Mouse (Mus musculus) liver, embryonic 11.5 days (tissue): Measurements from ENCODE around the gene Scnn1b. TPM values are rescaled to one million over a fixed set of nuclear protein-coding genes. Genes with fewer than 3 reads are reported as not detected.

Source experiments
- ATAC-seq: fragments of 200-750 bp; cut with Nextera tagmentation; replicated peaks from 2 replicates; pipeline ENCODE4 v1.8.0; 2017; ENCODE audit warnings: moderate number of reproducible peaks, mild to moderate bottlenecking, moderate TSS enrichment, moderate library complexity; ENCODE audit not compliant: low FRiP score
- DNase-seq: peaks from one replicate; pipeline ENCODE4 v3.0.0-alpha.2; 2017; ENCODE audit warnings: low spot score
- H3K27ac ChIP-seq: fragments of 300-500 bp; sonication (generic); 2 replicates; pipeline ENCODE4 v1.5.1; 2014; ENCODE audit warnings: mild to moderate bottlenecking, low read depth, low read length, control low read depth
- H3K27me3 ChIP-seq: fragments of 300-500 bp; sonication (generic); replicated peaks from 2 replicates; pipeline ENCODE4 v1.6.1; 2014; ENCODE audit warnings: low read length, mixed read lengths; ENCODE audit not compliant: control insufficient read depth, insufficient read depth
- H3K36me3 ChIP-seq: fragments of 300-500 bp; sonication (generic); 2 replicates; pipeline ENCODE4 v1.6.1; 2014; ENCODE audit warnings: mild to moderate bottlenecking, low read length, moderate library complexity, mixed read lengths; ENCODE audit not compliant: control insufficient read depth, insufficient read depth
- H3K4me1 ChIP-seq: fragments of 300-500 bp; sonication (generic); replicated peaks from 2 replicates; pipeline ENCODE4 v1.6.1; 2014; ENCODE audit warnings: low read length, mixed read lengths; ENCODE audit not compliant: control insufficient read depth, insufficient read depth
- H3K4me2 ChIP-seq: fragments of 300-500 bp; sonication (generic); 2 replicates; pipeline ENCODE4 v1.6.1; 2014; ENCODE audit warnings: mild to moderate bottlenecking, control low read depth, moderate library complexity
- H3K4me3 ChIP-seq: fragments of 300-500 bp; sonication (generic); 2 replicates; pipeline ENCODE4 v1.5.1; 2014; ENCODE audit warnings: low read depth, low read length, control low read depth
- H3K9ac ChIP-seq: fragments of 300-500 bp; sonication (generic); 2 replicates; pipeline ENCODE4 v1.6.1; 2014; ENCODE audit warnings: low read depth, low read length, control low read depth
- H3K9me3 ChIP-seq: fragments of 300-500 bp; sonication (generic); 2 replicates; pipeline ENCODE4 v1.6.1; 2016; ENCODE audit warnings: low read length, inconsistent platforms, mixed read lengths; ENCODE audit not compliant: control insufficient read depth
- WGBS: fragments of 180-500 bp; shearing (Covaris S2); extraction: QIAGEN DNeasy Blood & Tissue Kit; methylation state at CpG from one replicate; pipeline ENCODE4 v1.1.7; 2014; 5-methylcytosine and 5-hydroxymethylcytosine counted together
- polyA plus RNA-seq: library from polyadenylated mRNA; unstranded; fragments of >200 nt; fragmentation: Nextera tagmentation; extraction: Ambion mirVana; gene quantifications from 2 replicates; pipeline ENCODE4 v1.2.1, GENCODE M21; 2014

Scnn1b gene
- polyA plus RNA-seq: 0.08 TPM in 1 of 2 replicates, not detected in the other

GRCm38 (mm10) chr7:121864858-121865585 is at the start of gene Scnn1b:
Gene Scnn1b, plus strand, starts transcription at chr7:121865038.
- peak within 1 kb of the TSS; percentile 51 for H3K4me2 ChIP-seq
- no peaks in the 10 kb centered on the region for H3K9me3 ChIP-seq
- ATAC-seq: no peak
- H3K4me3 ChIP-seq: peak within 1 kb of the TSS; percentile 27; the same call in 1 of the 2 replicates
- 4% methylated on average over 40 of the region's 42 CpGs for WGBS
- DNase-seq: no peak
- H3K27me3 ChIP-seq: peaks cover 30% of the 10 kb centered on the region
- no peaks in the 10 kb centered on the region; the same call in 1 of the 2 replicates for H3K4me1 ChIP-seq
- no peaks in the 10 kb centered on the region for H3K36me3 ChIP-seq
- H3K9ac ChIP-seq: no peak within 1 kb of the TSS
- no peak within 1 kb of the TSS for H3K27ac ChIP-seq

- H3K36me3 ChIP-seq: no peaks in the 10 kb centered on the region
- ATAC-seq: no peak
- H3K4me3 ChIP-seq: no peak overlapping the region
- H3K4me2 ChIP-seq: no peak overlapping the region
- DNase-seq: no peak
- H3K27ac ChIP-seq: no peak overlapping the region
- H3K9me3 ChIP-seq: no peaks in the 10 kb centered on the region
- H3K27me3 ChIP-seq: no peaks in the 10 kb centered on the region
- H3K4me1 ChIP-seq: no peaks in the 10 kb centered on the region
- H3K9ac ChIP-seq: no peak overlapping the region
- WGBS: 84% methylated on average over 6 of the region's 6 CpGs
Observed at GRCm38 (mm10) chr7:121821632-121822031, 43.2 kb upstream of the Scnn1b start.

GRCm38 (mm10) chr7:121828481-121828880 is 36.4 kb upstream of the Scnn1b start:
- Histone ChIP-seq H3K9me3 (no peaks in the 10 kb centered on the region), H3K27ac (no peak overlapping the region), H3K4me3 (no peak overlapping the region), H3K4me2 (no peak overlapping the region), H3K36me3 (no peaks in the 10 kb centered on the region), H3K9ac (no peak overlapping the region), H3K27me3 (no peaks in the 10 kb centered on the region), H3K4me1 (no peaks in the 10 kb centered on the region)
- no peak for ATAC-seq
- WGBS: 84% methylated on average over 1 of the region's 1 CpGs
- DNase-seq: no peak

GRCm38 (mm10) chr7:121835392-121835791 is 29.4 kb upstream of the Scnn1b start:
- no peaks in the 10 kb centered on the region for H3K36me3 ChIP-seq

GRCm38 (mm10) chr7:121836827-121837226 is 28.0 kb upstream of the Scnn1b start:
- ATAC-seq: no peak
- H3K4me3 ChIP-seq: no peak overlapping the region
- H3K9me3 ChIP-seq: 0 out of 2 replicates have a peak, but pooled peaks cover 4% of the 10 kb centered on the region
- no peak overlapping the region for H3K9ac ChIP-seq
- H3K4me1 ChIP-seq: no peaks in the 10 kb centered on the region
- no peak overlapping the region for H3K27ac ChIP-seq
- no peak for DNase-seq
- no peak overlapping the region for H3K4me2 ChIP-seq
- 83% methylated on average over 7 of the region's 7 CpGs for WGBS
- H3K36me3 ChIP-seq: no peaks in the 10 kb centered on the region
- no peaks in the 10 kb centered on the region for H3K27me3 ChIP-seq

More at GRCm38 (mm10) chr7:121835392-121835791, 29.4 kb upstream of the Scnn1b start:
- WGBS: 86% methylated on average over 7 of the region's 7 CpGs
- H3K4me3 ChIP-seq: no peak overlapping the region
- DNase-seq (no peak), ATAC-seq (no peak)
- no peak overlapping the region for H3K9ac ChIP-seq
- no peak overlapping the region for H3K4me2 ChIP-seq
- H3K9me3 ChIP-seq: 0 out of 2 replicates have a peak, but pooled peaks cover 4% of the 10 kb centered on the region
- no peaks in the 10 kb centered on the region for H3K4me1 ChIP-seq
- H3K27me3 ChIP-seq: no peaks in the 10 kb centered on the region
- H3K27ac ChIP-seq: no peak overlapping the region

- Histone ChIP-seq H3K4me3 (no peak overlapping the region), H3K27ac (no peak overlapping the region), H3K36me3 (no peaks in the 10 kb centered on the region), H3K9ac (no peak overlapping the region), H3K4me1 (no peaks in the 10 kb centered on the region), H3K27me3 (no peaks in the 10 kb centered on the region), H3K9me3 (no peaks in the 10 kb centered on the region), H3K4me2 (no peak overlapping the region)
- no peak for ATAC-seq
- no peak for DNase-seq
- WGBS: 76% methylated on average over 7 of the region's 7 CpGs
Observed at GRCm38 (mm10) chr7:121840810-121841209, 24.0 kb upstream of the Scnn1b start.

GRCm38 (mm10) chr7:121842234-121842633 is 22.6 kb upstream of the Scnn1b start:
- WGBS: 60% methylated on average over 6 of the region's 6 CpGs

GRCm38 (mm10) chr7:121845964-121846363 is 18.9 kb upstream of the Scnn1b start:
- Histone ChIP-seq H3K9me3 (no peaks in the 10 kb centered on the region), H3K36me3 (no peaks in the 10 kb centered on the region), H3K27ac (no peak overlapping the region), H3K4me2 (no peak overlapping the region), H3K27me3 (no peaks in the 10 kb centered on the region), H3K4me1 (no peaks in the 10 kb centered on the region), H3K9ac (no peak overlapping the region), H3K4me3 (no peak overlapping the region)
- ATAC-seq: no peak
- 67% methylated on average over 6 of the region's 6 CpGs for WGBS
- DNase-seq: no peak

More at GRCm38 (mm10) chr7:121842234-121842633, 22.6 kb upstream of the Scnn1b start:
- Histone ChIP-seq H3K9me3 (no peaks in the 10 kb centered on the region), H3K9ac (no peak overlapping the region), H3K4me3 (no peak overlapping the region), H3K27ac (no peak overlapping the region), H3K27me3 (no peaks in the 10 kb centered on the region), H3K4me2 (no peak overlapping the region), H3K4me1 (no peaks in the 10 kb centered on the region), H3K36me3 (no peaks in the 10 kb centered on the region)
- DNase-seq (no peak), ATAC-seq (no peak)
